Comparison of ENCODE assay signal across 8 mouse cellular contexts in genomic region chr4:111495949-111496348, GRCm38 (mm10).
DNase-seq lines count a peak whose midpoint lies in the region; ATAC-seq and TF ChIP-seq lines count a peak whose summit lies in the region.

No protein-coding gene starts in this region.

- intact Hi-C loops in left cerebral cortex, postnatal 14 days (cut with DNase I) = loop anchor here (2.0 to 5.0 kb wide), 2 partner anchors 131 to 169 kb away; no protein-coding TSS in a partner anchor

- peak; percentile 1 for DNase-seq in T-cell, adult 2 months (ENCODE audit: low spot score)
- DNase-seq in cerebellum, adult 9-10 months = peak; percentile 31
- DNase-seq in frontal cortex, postnatal 10 days (ENCODE audit: low spot score in 2 of 2) = peak; percentile 12 to 56
- peak; percentile 72 to 83 for DNase-seq in left cerebral cortex, postnatal 14 days (ENCODE audit: low spot score in 2 of 2)
- DNase-seq in spleen, adult 12 weeks (ENCODE audit: low spot score) = peak; percentile 58

- H3K4me3 ChIP-seq in intestine, postnatal 0 days (ENCODE audit: low read depth, low read length) = no peak overlapping the region
- H3K4me3 ChIP-seq in midbrain, embryonic 12.5 days = no peak overlapping the region

- TF ChIP-seq CTCF in intestine, postnatal 0 days (IDR thresholded peaks at IDR 0.05; ENCODE audit: low read depth) = peak; percentile 93

- no peak overlapping the region for H3K27ac ChIP-seq in intestine, postnatal 0 days (ENCODE audit: low read depth, low read length)
- H3K27ac ChIP-seq in midbrain, embryonic 12.5 days (replicated peaks) = no peak overlapping the region

- no peak overlapping the region for H3K9ac ChIP-seq in intestine, postnatal 0 days (ENCODE audit: low read depth, low read length)
- H3K9ac ChIP-seq in midbrain, embryonic 12.5 days (replicated peaks) = no peak overlapping the region

- ATAC-seq in intestine, postnatal 0 days = no peak
- peak; percentile 51; the same call in 1 of the 2 replicates for ATAC-seq in midbrain, embryonic 12.5 days (ENCODE audit: low FRiP score, low read depth)
- no peak for ATAC-seq in activated CD4-positive, CD25-positive, alpha-beta regulatory T cell, adult 4 months

- H3K27me3 ChIP-seq in intestine, postnatal 0 days (replicated peaks; ENCODE audit: control insufficient read depth, insufficient read depth, low read length) = no peaks in the 10 kb centered on the region
- H3K27me3 ChIP-seq in midbrain, embryonic 12.5 days = no peaks in the 10 kb centered on the region

- no peaks in the 10 kb centered on the region for H3K36me3 ChIP-seq in intestine, postnatal 0 days (ENCODE audit: control insufficient read depth, insufficient read depth)
- no peaks in the 10 kb centered on the region for H3K36me3 ChIP-seq in midbrain, embryonic 12.5 days

- H3K9me3 ChIP-seq in intestine, postnatal 0 days (ENCODE audit: control insufficient read depth) = no peaks in the 10 kb centered on the region
- H3K9me3 ChIP-seq in midbrain, embryonic 12.5 days = no peaks in the 10 kb centered on the region

- no peaks in the 10 kb centered on the region for H3K4me1 ChIP-seq in intestine, postnatal 0 days (replicated peaks; ENCODE audit: control insufficient read depth, insufficient read depth, low read length)
- no peaks in the 10 kb centered on the region for H3K4me1 ChIP-seq in midbrain, embryonic 12.5 days

- WGBS in intestine, postnatal 0 days = 3% methylated on average over 2 of the region's 2 CpGs
- 14% methylated on average over 2 of the region's 2 CpGs for WGBS in midbrain, embryonic 12.5 days

- H3K4me2 ChIP-seq in intestine, postnatal 0 days (replicated peaks; ENCODE audit: low read depth) = no peak overlapping the region
- H3K4me2 ChIP-seq in midbrain, embryonic 12.5 days (replicated peaks) = no peak overlapping the region

Comparison
In these comparisons a context has a peak if more than half of its experiments do, and no peak if none do; other contexts are left out.
1. DNase-seq: peak in every context shown above with its lines; median percentile 78 in left cerebral cortex, postnatal 14 days; 58 in spleen, adult 12 weeks; 34 in frontal cortex, postnatal 10 days; 31 in cerebellum, adult 9-10 months; 1 in T-cell, adult 2 months.